Mouse (Mus musculus): ENCODE data around the gene Pglyrp1. TPM values are rescaled to one million over a fixed set of nuclear protein-coding genes. Genes with fewer than 3 reads are reported as not detected.
"Not testable (repeated sequence)": the region's sequence is repeated elsewhere in the genome, so short reads cannot be mapped to it uniquely, and the experiment has no call there.

Pglyrp1 gene
- polyA plus RNA-seq (2012; rRNA removed), result 268 and 499 TPM in 2 replicates

- 82% methylated on average over 1 of the region's 8 CpGs for WGBS
- not testable (repeated sequence) for H3K4me3 ChIP-seq (ENCODE audit: low read depth, low read length); H3K27me3 ChIP-seq (ENCODE audit: control insufficient read depth, insufficient read depth, low read length); H3K4me1 ChIP-seq (ENCODE audit: control insufficient read depth, insufficient read depth, insufficient read length, low read length); H3K27ac ChIP-seq (ENCODE audit: insufficient read depth, low read depth, low read length); H3K36me3 ChIP-seq (ENCODE audit: control insufficient read depth, insufficient read depth, low read length)
Observed at GRCm38 (mm10) chr7:18871031-18871430, at the start of gene Pglyrp1. Gene Pglyrp1 (plus strand): TSS chr7:18871331.

DNA sequence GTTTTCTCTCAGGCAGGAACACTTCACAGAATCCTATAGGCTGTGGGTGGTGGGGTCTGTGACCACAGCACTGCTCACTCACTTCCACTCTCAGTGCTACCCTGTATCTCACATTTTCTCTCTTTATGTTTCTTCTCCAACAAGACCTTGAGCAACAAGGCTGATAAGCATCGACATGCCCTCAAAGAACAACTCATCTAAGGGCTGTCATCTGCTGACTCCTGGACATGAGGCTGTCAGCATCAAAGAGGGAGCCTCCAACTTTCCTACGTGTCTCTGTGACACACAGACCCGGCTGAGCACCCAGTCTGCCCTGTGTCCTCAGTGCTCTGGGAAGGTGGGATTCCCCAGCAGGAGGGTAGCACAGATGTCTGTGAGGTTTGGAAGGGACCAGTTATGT is 49.6 kb upstream of the Pglyrp1 start, which contains the start of gene Psg17:
Psg17 (minus strand) TSS at position 101 of the 400 bp plus-strand sequence.
- TF ChIP-seq CTCF (IDR thresholded peaks at IDR 0.05; ENCODE audit: extremely low read depth, insufficient read length, insufficient replicate concordance, low read depth, low read length) (no peak), POLR2A (IDR thresholded peaks at IDR 0.05; ENCODE audit: low read depth, low read length) (no peak)
- WGBS, result 68% methylated on average over 3 of the region's 3 CpGs
- no peak within 1 kb of the TSS for H3K4me3 ChIP-seq (ENCODE audit: low read depth, low read length)

DNA sequence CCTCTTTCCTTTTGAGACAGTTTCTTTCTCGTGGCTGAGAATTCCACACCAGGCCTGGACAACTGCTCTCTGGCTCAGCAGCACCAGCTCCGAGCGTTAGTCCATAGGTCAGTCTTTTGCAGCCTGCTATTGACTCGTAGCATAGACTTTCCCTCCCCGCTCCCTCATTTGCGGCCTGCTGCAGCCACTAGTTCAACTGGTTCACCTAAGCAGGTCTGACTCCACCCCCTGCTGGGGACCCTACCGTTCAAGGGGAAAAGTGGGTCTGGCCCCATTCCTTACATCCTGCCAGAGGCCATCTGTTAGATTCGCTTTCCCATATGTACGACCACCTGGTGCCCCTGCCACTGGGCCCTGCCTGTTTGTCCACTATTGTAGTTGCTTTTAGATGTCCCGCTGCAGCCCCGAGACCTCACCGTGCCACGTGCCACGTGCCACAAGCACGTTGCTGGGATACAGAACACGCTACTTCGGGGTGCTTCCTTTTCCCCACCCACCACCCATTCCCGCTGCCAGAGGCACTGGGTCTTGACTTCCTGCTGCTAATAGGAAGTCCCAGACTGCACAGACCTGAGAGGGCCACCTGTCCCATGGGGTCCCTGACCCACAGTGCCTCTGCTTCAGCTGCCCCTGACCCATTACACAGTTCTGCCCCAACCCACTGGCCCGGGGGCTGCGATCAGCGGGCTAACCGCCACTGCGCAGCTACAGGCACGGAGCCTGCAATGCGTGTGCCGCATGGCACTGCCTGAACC is 43.2 kb upstream of the Pglyrp1 start:
- H3K27ac ChIP-seq (ENCODE audit: insufficient read depth, low read depth, low read length), result no peak overlapping the region
- TF ChIP-seq POLR2A (IDR thresholded peaks at IDR 0.05; ENCODE audit: low read depth, low read length) (no peak), CTCF (IDR thresholded peaks at IDR 0.05; ENCODE audit: extremely low read depth, insufficient read length, insufficient replicate concordance, low read depth, low read length) (no peak)
- 51% methylated on average over 26 of the region's 26 CpGs for WGBS
- H3K36me3 ChIP-seq (ENCODE audit: control insufficient read depth, insufficient read depth, low read length), result no peaks in the 10 kb centered on the region
- H3K27me3 ChIP-seq (ENCODE audit: control insufficient read depth, insufficient read depth, low read length), result no peaks in the 10 kb centered on the region
- H3K4me3 ChIP-seq (ENCODE audit: low read depth, low read length), result no peak overlapping the region
- H3K4me1 ChIP-seq (ENCODE audit: control insufficient read depth, insufficient read depth, insufficient read length, low read length), result peaks cover 3% of the 10 kb centered on the region; the same call in 1 of the 2 replicates

More for the DNA sequence above, 49.6 kb upstream of the Pglyrp1 start, which contains the start of gene Psg17:
- H3K4me1 ChIP-seq (ENCODE audit: control insufficient read depth, insufficient read depth, insufficient read length, low read length), result no peaks in the 10 kb centered on the region
- no peaks in the 10 kb centered on the region for H3K27me3 ChIP-seq (ENCODE audit: control insufficient read depth, insufficient read depth, low read length)
- no peaks in the 10 kb centered on the region for H3K36me3 ChIP-seq (ENCODE audit: control insufficient read depth, insufficient read depth, low read length)
- no peak within 1 kb of the TSS for H3K27ac ChIP-seq (ENCODE audit: insufficient read depth, low read depth, low read length)

- TF ChIP-seq CTCF (IDR thresholded peaks at IDR 0.05; ENCODE audit: extremely low read depth, insufficient read length, insufficient replicate concordance, low read depth, low read length) (peak; percentile 20; the same call in 1 of the 2 replicates), POLR2A (IDR thresholded peaks at IDR 0.05; ENCODE audit: low read depth, low read length) (no peak)
- no peak overlapping the region for H3K4me3 ChIP-seq (ENCODE audit: low read depth, low read length)
- no peaks in the 10 kb centered on the region for H3K36me3 ChIP-seq (ENCODE audit: control insufficient read depth, insufficient read depth, low read length)
- no peaks in the 10 kb centered on the region for H3K27me3 ChIP-seq (ENCODE audit: control insufficient read depth, insufficient read depth, low read length)
- 77% methylated on average over 9 of the region's 9 CpGs for WGBS
- H3K27ac ChIP-seq (ENCODE audit: insufficient read depth, low read depth, low read length), result no peak overlapping the region
- peaks cover 3% of the 10 kb centered on the region; the same call in 1 of the 2 replicates for H3K4me1 ChIP-seq (ENCODE audit: control insufficient read depth, insufficient read depth, insufficient read length, low read length)
Observed at GRCm38 (mm10) chr7:18828592-18828991, 42.5 kb upstream of the Pglyrp1 start.

- no peak for TF ChIP-seq POLR2A (IDR thresholded peaks at IDR 0.05; ENCODE audit: low read depth, low read length)
- no peak for TF ChIP-seq CTCF (IDR thresholded peaks at IDR 0.05; ENCODE audit: extremely low read depth, insufficient read length, insufficient replicate concordance, low read depth, low read length)
- H3K4me1 ChIP-seq (ENCODE audit: control insufficient read depth, insufficient read depth, insufficient read length, low read length), result peaks cover 3% of the 10 kb centered on the region; the same call in 1 of the 2 replicates
- 89% methylated on average over 7 of the region's 7 CpGs for WGBS
- no peaks in the 10 kb centered on the region for H3K36me3 ChIP-seq (ENCODE audit: control insufficient read depth, insufficient read depth, low read length)
- H3K27me3 ChIP-seq (ENCODE audit: control insufficient read depth, insufficient read depth, low read length), result no peaks in the 10 kb centered on the region
- no peak overlapping the region for H3K27ac ChIP-seq (ENCODE audit: insufficient read depth, low read depth, low read length)
- H3K4me3 ChIP-seq (ENCODE audit: low read depth, low read length), result no peak overlapping the region
Observed at GRCm38 (mm10) chr7:18829545-18829944, 41.6 kb upstream of the Pglyrp1 start.

- peaks cover 3% of the 10 kb centered on the region; the same call in 1 of the 2 replicates for H3K4me1 ChIP-seq (ENCODE audit: control insufficient read depth, insufficient read depth, insufficient read length, low read length)
- H3K27ac ChIP-seq (ENCODE audit: insufficient read depth, low read depth, low read length), result no peak overlapping the region
- TF ChIP-seq POLR2A (IDR thresholded peaks at IDR 0.05; ENCODE audit: low read depth, low read length) (no peak), CTCF (IDR thresholded peaks at IDR 0.05; ENCODE audit: extremely low read depth, insufficient read length, insufficient replicate concordance, low read depth, low read length) (no peak)
- H3K27me3 ChIP-seq (ENCODE audit: control insufficient read depth, insufficient read depth, low read length), result no peaks in the 10 kb centered on the region
- 73% methylated on average over 13 of the region's 13 CpGs for WGBS
- no peaks in the 10 kb centered on the region for H3K36me3 ChIP-seq (ENCODE audit: control insufficient read depth, insufficient read depth, low read length)
- H3K4me3 ChIP-seq (ENCODE audit: low read depth, low read length), result no peak overlapping the region
Observed at GRCm38 (mm10) chr7:18832298-18832697, 38.8 kb upstream of the Pglyrp1 start.

DNA sequence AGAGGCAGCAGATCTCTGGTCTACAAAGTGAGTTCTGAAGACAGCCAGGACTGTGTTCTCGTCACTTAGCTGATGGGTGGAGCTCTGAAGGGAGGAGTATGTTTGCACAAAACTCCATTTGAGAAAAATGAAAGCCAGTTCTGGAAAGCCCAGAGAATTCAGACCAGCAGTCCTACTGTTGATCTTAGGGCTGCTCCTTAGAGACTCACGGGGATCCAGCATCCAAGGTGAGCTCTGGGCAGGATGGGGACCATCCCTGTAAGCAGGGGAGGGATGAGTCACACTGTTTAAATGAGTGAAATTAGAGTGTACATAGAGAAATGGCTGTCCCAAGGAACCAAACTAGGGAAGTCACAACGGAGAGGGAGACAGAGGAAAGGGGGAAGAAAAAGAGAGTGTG is 31.3 kb upstream of the Pglyrp1 start, which contains the start of gene Mill2:
Mill2 (plus strand) TSS at position 102 of the 400 bp plus-strand sequence.
- H3K27ac ChIP-seq (ENCODE audit: insufficient read depth, low read depth, low read length), result peak within 1 kb of the TSS; percentile 91
- TF ChIP-seq POLR2A (IDR thresholded peaks at IDR 0.05; ENCODE audit: low read depth, low read length) (no peak), CTCF (IDR thresholded peaks at IDR 0.05; ENCODE audit: extremely low read depth, insufficient read length, insufficient replicate concordance, low read depth, low read length) (no peak)
- H3K27me3 ChIP-seq (ENCODE audit: control insufficient read depth, insufficient read depth, low read length), result no peaks in the 10 kb centered on the region
- H3K36me3 ChIP-seq (ENCODE audit: control insufficient read depth, insufficient read depth, low read length), result no peaks in the 10 kb centered on the region
- 4% methylated on average over 3 of the region's 3 CpGs for WGBS
- H3K4me1 ChIP-seq (ENCODE audit: control insufficient read depth, insufficient read depth, insufficient read length, low read length), result peaks cover 10% of the 10 kb centered on the region; the same call in 1 of the 2 replicates
- peak within 1 kb of the TSS; percentile 56 for H3K4me3 ChIP-seq (ENCODE audit: low read depth, low read length)

Measured in small intestine, adult 2 months (tissue).